Mouse (Mus musculus): ENCODE measurements at regions not wholly inside any gene's neighbourhood (a gene's known extent, or its start where the extent isn't known, plus 50 kb on each side); places are given as distances from the start of the nearest gene placed in this dataset.

GRCm38 (mm10) chr10:96881660-96882059 lies 264.9 kb downstream of the Btg1 start:
- Histone ChIP-seq H3K4me1 (ENCODE audit: control insufficient read depth, insufficient read depth, low read length) (no peaks in the 10 kb centered on the region), H3K36me3 (ENCODE audit: control insufficient read depth, insufficient read depth, low read length) (no peaks in the 10 kb centered on the region), H3K4me3 (ENCODE audit: control insufficient read depth, low read depth, low read length) (no peak overlapping the region), H3K27ac (ENCODE audit: control insufficient read depth, insufficient read depth, low read depth, low read length) (no peak overlapping the region), H3K27me3 (ENCODE audit: control insufficient read depth, insufficient read depth, low read length) (no peaks in the 10 kb centered on the region)
- no peak for TF ChIP-seq POLR2A (IDR thresholded peaks at IDR 0.05; ENCODE audit: control insufficient read depth, low read depth, low read length)
- no peak for TF ChIP-seq CTCF (IDR thresholded peaks at IDR 0.05; ENCODE audit: control insufficient read depth, insufficient read depth, insufficient replicate concordance, low read depth, low read length)

DNA sequence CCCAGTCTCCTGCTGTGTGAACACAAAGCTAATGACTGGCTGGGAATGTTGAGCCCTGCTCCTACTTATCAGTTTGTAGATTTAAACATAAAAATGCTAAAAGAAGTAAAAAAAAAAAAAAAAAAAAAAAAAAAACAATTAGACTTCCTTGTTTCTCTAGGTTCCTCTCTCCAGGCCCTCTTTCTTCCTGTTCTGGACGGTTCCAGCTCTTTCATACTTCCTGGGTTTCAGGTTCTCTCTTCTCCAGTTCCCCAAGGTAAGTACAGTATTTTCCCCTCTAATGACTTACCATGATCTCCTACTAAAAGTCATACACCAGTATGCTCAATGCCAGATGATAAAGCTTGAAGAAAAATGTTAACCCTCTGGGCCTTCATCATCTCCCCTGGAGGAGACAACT lies 284.3 kb downstream of the Btg1 start:
- H3K4me1 ChIP-seq (ENCODE audit: control insufficient read depth, insufficient read depth, low read length), result no peaks in the 10 kb centered on the region
- no peak overlapping the region for H3K4me3 ChIP-seq (ENCODE audit: control insufficient read depth, low read depth, low read length)
- TF ChIP-seq CTCF (IDR thresholded peaks at IDR 0.05; ENCODE audit: control insufficient read depth, insufficient read depth, insufficient replicate concordance, low read depth, low read length) (no peak), POLR2A (IDR thresholded peaks at IDR 0.05; ENCODE audit: control insufficient read depth, low read depth, low read length) (no peak)
- H3K27ac ChIP-seq (ENCODE audit: control insufficient read depth, insufficient read depth, low read depth, low read length), result no peak overlapping the region
- no peaks in the 10 kb centered on the region for H3K36me3 ChIP-seq (ENCODE audit: control insufficient read depth, insufficient read depth, low read length)
- no peaks in the 10 kb centered on the region for H3K27me3 ChIP-seq (ENCODE audit: control insufficient read depth, insufficient read depth, low read length)

DNA sequence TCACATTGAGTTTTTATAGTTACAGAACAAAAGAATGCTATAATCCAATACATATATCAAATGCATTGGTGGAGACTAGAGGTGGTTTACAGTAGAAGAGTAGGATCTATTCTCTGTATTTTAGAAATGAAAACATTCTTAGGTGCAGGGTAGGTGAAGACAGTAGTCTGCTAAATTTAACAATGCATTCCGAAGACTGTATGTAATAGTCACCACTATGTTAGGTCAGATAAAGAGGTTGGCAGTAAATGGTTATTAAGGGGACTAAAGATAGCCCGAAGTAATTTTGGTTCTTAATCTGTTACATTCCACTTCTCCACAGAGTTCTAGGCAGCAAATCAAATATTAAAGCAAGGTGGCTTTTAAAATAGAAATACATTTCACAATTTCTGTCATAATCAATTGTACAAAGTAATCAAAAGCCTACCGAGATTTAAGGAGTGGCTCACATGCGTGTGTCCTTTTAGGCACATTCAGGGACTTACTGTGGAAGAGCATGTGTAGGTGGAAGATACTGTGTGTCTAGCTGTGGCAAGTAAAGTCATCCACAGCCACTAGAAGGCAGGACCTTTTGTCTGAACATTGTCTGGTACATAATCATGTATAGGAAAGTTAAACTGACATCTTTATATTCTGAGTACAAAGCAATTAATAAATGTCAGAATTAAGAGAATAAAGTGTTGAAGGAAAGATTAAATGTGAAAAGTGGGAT lies 288.4 kb downstream of the Btg1 start:
- Histone ChIP-seq H3K27me3 (ENCODE audit: control insufficient read depth, insufficient read depth, low read length) (no peaks in the 10 kb centered on the region), H3K4me3 (ENCODE audit: control insufficient read depth, low read depth, low read length) (no peak overlapping the region), H3K4me1 (ENCODE audit: control insufficient read depth, insufficient read depth, low read length) (no peaks in the 10 kb centered on the region), H3K36me3 (ENCODE audit: control insufficient read depth, insufficient read depth, low read length) (no peaks in the 10 kb centered on the region), H3K27ac (ENCODE audit: control insufficient read depth, insufficient read depth, low read depth, low read length) (no peak overlapping the region)
- TF ChIP-seq POLR2A (IDR thresholded peaks at IDR 0.05; ENCODE audit: control insufficient read depth, low read depth, low read length), result no peak
- TF ChIP-seq CTCF (IDR thresholded peaks at IDR 0.05; ENCODE audit: control insufficient read depth, insufficient read depth, insufficient replicate concordance, low read depth, low read length), result no peak

DNA sequence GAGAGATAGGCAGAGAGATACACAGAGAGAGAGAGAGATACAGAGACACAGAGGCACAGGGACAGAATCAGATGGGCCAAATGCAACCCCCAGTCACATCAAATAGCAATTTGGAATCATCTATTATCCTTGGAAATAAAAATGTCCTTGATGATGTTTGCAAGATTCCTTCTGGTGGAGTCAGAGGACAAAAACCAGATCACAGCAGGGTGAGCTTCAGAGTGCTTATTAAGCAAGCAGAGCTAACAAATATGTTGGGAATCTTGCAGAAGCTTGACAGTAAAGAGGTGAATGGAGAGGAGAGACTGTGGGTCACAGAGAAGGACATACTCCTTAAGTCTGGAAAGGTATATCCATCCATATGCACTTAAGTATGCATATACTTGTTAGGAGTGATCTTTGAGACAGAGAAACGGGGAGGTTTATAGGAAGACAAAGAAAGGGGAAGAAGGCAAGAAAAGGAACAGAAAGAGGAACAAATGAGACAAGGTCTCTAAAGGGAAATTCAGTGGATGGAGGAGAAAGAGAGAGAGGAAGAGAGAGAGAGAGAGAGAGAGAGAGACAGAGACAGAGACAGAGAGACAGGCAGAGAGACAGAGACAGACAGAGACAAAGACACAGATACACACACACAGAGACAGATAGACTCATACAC lies 293.0 kb downstream of the Btg1 start:
- TF ChIP-seq POLR2A (IDR thresholded peaks at IDR 0.05; ENCODE audit: control insufficient read depth, low read depth, low read length) (no peak), CTCF (IDR thresholded peaks at IDR 0.05; ENCODE audit: control insufficient read depth, insufficient read depth, insufficient replicate concordance, low read depth, low read length) (no peak)
- H3K27me3 ChIP-seq (ENCODE audit: control insufficient read depth, insufficient read depth, low read length), result no peaks in the 10 kb centered on the region
- no peak overlapping the region for H3K4me3 ChIP-seq (ENCODE audit: control insufficient read depth, low read depth, low read length)
- H3K4me1 ChIP-seq (ENCODE audit: control insufficient read depth, insufficient read depth, low read length), result no peaks in the 10 kb centered on the region
- no peak overlapping the region for H3K27ac ChIP-seq (ENCODE audit: control insufficient read depth, insufficient read depth, low read depth, low read length)
- no peaks in the 10 kb centered on the region for H3K36me3 ChIP-seq (ENCODE audit: control insufficient read depth, insufficient read depth, low read length)

GRCm38 (mm10) chr10:96921181-96921580 lies 304.4 kb downstream of the Btg1 start:
- Histone ChIP-seq H3K27ac (ENCODE audit: control insufficient read depth, insufficient read depth, low read depth, low read length) (no peak overlapping the region), H3K36me3 (ENCODE audit: control insufficient read depth, insufficient read depth, low read length) (no peaks in the 10 kb centered on the region), H3K27me3 (ENCODE audit: control insufficient read depth, insufficient read depth, low read length) (no peaks in the 10 kb centered on the region), H3K4me3 (ENCODE audit: control insufficient read depth, low read depth, low read length) (no peak overlapping the region), H3K4me1 (ENCODE audit: control insufficient read depth, insufficient read depth, low read length) (no peaks in the 10 kb centered on the region)
- TF ChIP-seq POLR2A (IDR thresholded peaks at IDR 0.05; ENCODE audit: control insufficient read depth, low read depth, low read length) (no peak), CTCF (IDR thresholded peaks at IDR 0.05; ENCODE audit: control insufficient read depth, insufficient read depth, insufficient replicate concordance, low read depth, low read length) (no peak)

DNA sequence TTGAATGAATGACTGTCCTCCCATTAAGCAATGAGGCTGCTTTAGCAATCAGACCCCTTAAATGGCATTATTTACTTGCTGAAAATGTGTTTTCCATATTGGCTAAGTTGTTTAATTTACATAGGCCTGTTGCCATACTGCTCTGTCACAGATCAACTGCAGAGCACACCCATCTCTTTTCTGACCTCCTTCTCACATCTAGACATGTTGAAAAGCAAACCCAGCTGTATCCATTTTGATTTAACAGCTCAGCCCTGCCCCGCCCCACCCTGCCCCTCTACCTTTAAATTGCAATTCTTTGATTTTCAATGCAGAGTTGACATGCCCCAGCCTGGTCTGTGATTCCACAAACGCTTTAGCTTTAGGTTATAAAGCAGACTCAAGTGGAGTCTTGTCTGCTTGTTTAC lies 307.5 kb downstream of the Btg1 start:
- TF ChIP-seq POLR2A (IDR thresholded peaks at IDR 0.05; ENCODE audit: control insufficient read depth, low read depth, low read length) (no peak), CTCF (IDR thresholded peaks at IDR 0.05; ENCODE audit: control insufficient read depth, insufficient read depth, insufficient replicate concordance, low read depth, low read length) (no peak)
- H3K36me3 ChIP-seq (ENCODE audit: control insufficient read depth, insufficient read depth, low read length), result no peaks in the 10 kb centered on the region
- no peaks in the 10 kb centered on the region for H3K4me1 ChIP-seq (ENCODE audit: control insufficient read depth, insufficient read depth, low read length)
- no peak overlapping the region for H3K27ac ChIP-seq (ENCODE audit: control insufficient read depth, insufficient read depth, low read depth, low read length)
- H3K27me3 ChIP-seq (ENCODE audit: control insufficient read depth, insufficient read depth, low read length), result no peaks in the 10 kb centered on the region
- no peak overlapping the region for H3K4me3 ChIP-seq (ENCODE audit: control insufficient read depth, low read depth, low read length)

DNA sequence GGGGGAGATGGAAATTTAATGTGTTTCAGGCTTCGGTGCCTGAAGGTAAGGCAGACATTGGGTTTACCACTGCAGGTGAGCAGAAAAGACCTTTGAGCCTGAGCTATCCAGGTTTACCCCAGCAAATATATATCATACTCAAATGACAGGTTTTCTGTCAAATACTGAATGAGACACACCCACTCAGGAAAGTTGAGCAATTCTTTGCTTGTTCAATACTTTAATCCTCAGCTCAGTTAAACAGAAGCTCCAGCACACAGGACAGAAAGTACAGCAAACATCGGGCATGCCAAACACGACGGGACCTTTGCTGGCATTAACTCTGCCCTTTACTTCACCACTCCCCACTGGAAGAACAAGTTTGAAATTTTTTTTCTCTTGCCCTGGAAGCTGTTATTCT lies 307.9 kb downstream of the Btg1 start:
- no peak overlapping the region for H3K27ac ChIP-seq (ENCODE audit: control insufficient read depth, insufficient read depth, low read depth, low read length)
- TF ChIP-seq CTCF (IDR thresholded peaks at IDR 0.05; ENCODE audit: control insufficient read depth, insufficient read depth, insufficient replicate concordance, low read depth, low read length) (no peak), POLR2A (IDR thresholded peaks at IDR 0.05; ENCODE audit: control insufficient read depth, low read depth, low read length) (no peak)
- H3K4me3 ChIP-seq (ENCODE audit: control insufficient read depth, low read depth, low read length), result no peak overlapping the region
- no peaks in the 10 kb centered on the region for H3K27me3 ChIP-seq (ENCODE audit: control insufficient read depth, insufficient read depth, low read length)
- H3K36me3 ChIP-seq (ENCODE audit: control insufficient read depth, insufficient read depth, low read length), result no peaks in the 10 kb centered on the region
- no peaks in the 10 kb centered on the region for H3K4me1 ChIP-seq (ENCODE audit: control insufficient read depth, insufficient read depth, low read length)
